Mouse (Mus musculus) forebrain, embryonic 10.5 days (tissue): ENCODE results near the gene Dusp14. TPM values are rescaled to one million over a fixed set of nuclear protein-coding genes. Genes with fewer than 3 reads are reported as not detected.

Experiments
- DNase-seq: peaks from one replicate; pipeline ENCODE4 v3.0.0-alpha.2; 2017; ENCODE audit warnings: low spot score; ENCODE audit errors: extremely low spot score
- H3K27ac ChIP-seq: fragments of 300-500 bp; sonication (generic); 2 replicates; pipeline ENCODE4 v1.5.1; 2016; ENCODE audit warnings: mild to moderate bottlenecking
- H3K27me3 ChIP-seq: fragments of 300-500 bp; sonication (generic); 2 replicates; pipeline ENCODE4 v1.6.1; 2016; ENCODE audit warnings: mild to moderate bottlenecking; ENCODE audit not compliant: poor library complexity, severe bottlenecking
- H3K36me3 ChIP-seq: fragments of 300-500 bp; sonication (generic); replicated peaks from 2 replicates; pipeline ENCODE4 v1.6.1; 2016; ENCODE audit warnings: mild to moderate bottlenecking, moderate library complexity
- H3K4me1 ChIP-seq: fragments of 300-500 bp; sonication (generic); 2 replicates; pipeline ENCODE4 v1.6.1; 2016
- H3K4me3 ChIP-seq: fragments of 300-500 bp; sonication (generic); 2 replicates; pipeline ENCODE4 v1.5.1; 2016; ENCODE audit warnings: mild to moderate bottlenecking, moderate library complexity
- H3K9me3 ChIP-seq: fragments of 300-500 bp; sonication (generic); 2 replicates; pipeline ENCODE4 v1.6.1; 2016; ENCODE audit warnings: mild to moderate bottlenecking, moderate library complexity
- WGBS: fragments of 180-500 bp; shearing (Covaris S2); methylation state at CpG from one replicate; pipeline ENCODE4 v1.1.7; 2016; 5-methylcytosine and 5-hydroxymethylcytosine counted together
- polyA plus RNA-seq: library from polyadenylated mRNA; unstranded; fragments of >200 nt; fragmentation: Nextera tagmentation; extraction: Ambion mirVana; gene quantifications from 2 replicates; pipeline ENCODE4 v1.2.1, GENCODE M21; 2016

The Dusp14 gene
- polyA plus RNA-seq, 1 experiment from 2014 or later, result 12.5 TPM

GRCm38 (mm10) chr11:83999411-83999915 lies 69.6 kb downstream of the Dusp14 start:
- Histone ChIP-seq H3K27ac (no peak overlapping the region), H3K4me3 (no peak overlapping the region), H3K36me3 (peaks cover 92% of the 10 kb centered on the region), H3K9me3 (no peaks in the 10 kb centered on the region), H3K4me1 (no peaks in the 10 kb centered on the region), H3K27me3 (no peaks in the 10 kb centered on the region)
- 91% methylated on average over 4 of the region's 4 CpGs for WGBS
- no peak for DNase-seq

GRCm38 (mm10) chr11:83998993-83999392 lies 70.1 kb downstream of the Dusp14 start:
- Histone ChIP-seq H3K27ac (no peak overlapping the region), H3K4me1 (no peaks in the 10 kb centered on the region), H3K9me3 (no peaks in the 10 kb centered on the region), H3K36me3 (peaks cover 92% of the 10 kb centered on the region), H3K27me3 (no peaks in the 10 kb centered on the region), H3K4me3 (no peak overlapping the region)
- 89% methylated on average over 3 of the region's 3 CpGs for WGBS
- DNase-seq, result no peak

Other genes starting within 250 kb of the Dusp14 start
- not detected in 2 replicates for gene Hnf1b, start 219.2 kb downstream of the Dusp14 start, polyA plus RNA-seq
- 47.4 and 50.3 TPM in 2 replicates for gene Ddx52, start 127.2 kb downstream of the Dusp14 start, polyA plus RNA-seq
- gene Synrg, start 104.8 kb downstream of the Dusp14 start, polyA plus RNA-seq, result 10.1 and 11.9 TPM in 2 replicates
- 43.6 and 43.7 TPM in 2 replicates for gene Tada2a, start 60.3 kb upstream of the Dusp14 start, polyA plus RNA-seq
- gene Acaca, start 60.4 kb upstream of the Dusp14 start, polyA plus RNA-seq, result 25.6 and 26.8 TPM in 2 replicates
- not detected in 2 replicates for gene Gm11437, start 98.2 kb upstream of the Dusp14 start, polyA plus RNA-seq